Mouse (Mus musculus): ENCODE measurements around the gene Gja3. TPM values are rescaled to one million over a fixed set of nuclear protein-coding genes. Genes with fewer than 3 reads are reported as not detected.

Gja3 gene
- 0.19 and 0.81 TPM in 2 replicates for polyA plus RNA-seq (2016; fragmentation: Nextera tagmentation; extraction: Ambion mirVana)

GRCm38 (mm10) chr14:57057563-57058321 lies at the start of gene Gja3:
Gja3 (minus strand) TSS chr14:57058100.
- ATAC-seq (ENCODE audit: low FRiP score), result peak; percentile 58; the same call in 1 of the 2 replicates
- no peaks in the 10 kb centered on the region for H3K36me3 ChIP-seq
- under 1% methylated on average over 72 of the region's 79 CpGs for WGBS
- H3K4me2 ChIP-seq (replicated peaks), result peak within 1 kb of the TSS; percentile 99
- H3K27me3 ChIP-seq, result peaks cover 48% of the 10 kb centered on the region
- H3K4me3 ChIP-seq, result peak within 1 kb of the TSS; percentile 54
- peak within 1 kb of the TSS; percentile 45; the same call in 1 of the 2 replicates for H3K9ac ChIP-seq
- H3K27ac ChIP-seq, result no peak within 1 kb of the TSS
- peaks cover 12% of the 10 kb centered on the region for H3K4me1 ChIP-seq
- no peaks in the 10 kb centered on the region for H3K9me3 ChIP-seq (replicated peaks)

DNA sequence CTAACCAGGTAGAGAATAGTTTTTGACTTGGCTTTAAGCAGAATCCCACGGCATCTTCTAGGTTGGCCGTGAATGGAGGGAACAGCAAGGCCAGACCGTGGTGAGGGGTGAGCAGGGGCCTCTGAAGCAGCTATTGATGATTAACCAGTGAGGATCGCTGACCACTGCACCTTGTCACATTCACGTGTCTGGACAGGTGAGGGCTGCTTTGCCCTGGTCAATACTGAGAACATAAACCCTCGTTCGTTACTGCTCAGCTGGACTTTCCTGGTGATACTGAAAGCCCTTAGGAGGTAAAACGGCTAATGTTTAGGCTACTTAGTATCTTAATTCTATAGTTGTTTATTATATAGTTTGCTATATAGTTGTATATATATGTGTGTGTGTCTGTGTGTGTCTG lies 49.2 kb upstream of the Gja3 start:
- no peak overlapping the region for H3K27ac ChIP-seq

DNA sequence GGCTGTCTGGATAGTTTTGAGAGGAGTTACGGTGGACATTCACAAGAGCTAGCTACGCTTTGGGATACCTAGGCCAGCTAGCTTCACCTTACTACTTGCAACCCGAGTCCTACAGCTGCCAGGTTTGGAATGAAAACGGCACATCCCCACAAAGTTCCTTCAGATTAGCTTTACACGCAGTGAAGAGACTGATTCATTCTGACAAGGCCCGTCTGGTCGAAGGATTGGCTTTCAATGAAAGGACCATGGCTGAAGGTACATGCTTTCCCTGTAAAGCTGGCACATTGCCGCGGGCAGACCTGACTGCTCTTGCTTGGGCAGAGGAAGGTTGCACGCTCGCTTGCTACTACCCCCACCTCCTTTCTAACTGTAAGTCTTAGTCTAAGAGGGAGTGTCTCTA lies 47.8 kb upstream of the Gja3 start:
- no peak overlapping the region for H3K9ac ChIP-seq
- H3K9me3 ChIP-seq (replicated peaks), result no peaks in the 10 kb centered on the region
- peaks cover 17% of the 10 kb centered on the region for H3K4me1 ChIP-seq
- whole genome bisulfite sequencing, result 42% methylated on average over 11 of the region's 11 CpGs
- H3K4me3 ChIP-seq, result no peak overlapping the region
- H3K27me3 ChIP-seq, result peaks cover 64% of the 10 kb centered on the region
- H3K27ac ChIP-seq, result no peak overlapping the region
- no peak overlapping the region for H3K4me2 ChIP-seq (replicated peaks)
- no peak for ATAC-seq (ENCODE audit: low FRiP score)
- H3K36me3 ChIP-seq, result no peaks in the 10 kb centered on the region

More for the DNA sequence above, 49.2 kb upstream of the Gja3 start:
- Histone ChIP-seq H3K4me2 (replicated peaks) (no peak overlapping the region), H3K4me3 (no peak overlapping the region), H3K27me3 (peaks cover 59% of the 10 kb centered on the region), H3K9ac (no peak overlapping the region), H3K36me3 (no peaks in the 10 kb centered on the region), H3K9me3 (replicated peaks) (no peaks in the 10 kb centered on the region), H3K4me1 (peaks cover 17% of the 10 kb centered on the region)
- WGBS, result 76% methylated on average over 8 of the region's 8 CpGs
- no peak for ATAC-seq (ENCODE audit: low FRiP score)

- H3K36me3 ChIP-seq, result no peaks in the 10 kb centered on the region
- H3K9me3 ChIP-seq (replicated peaks), result no peaks in the 10 kb centered on the region
- peaks cover 17% of the 10 kb centered on the region for H3K4me1 ChIP-seq
- no peak for ATAC-seq (ENCODE audit: low FRiP score)
- H3K9ac ChIP-seq, result no peak overlapping the region
- peaks cover 64% of the 10 kb centered on the region for H3K27me3 ChIP-seq
- peak overlapping the region; percentile 60 for H3K4me3 ChIP-seq
- H3K27ac ChIP-seq, result no peak overlapping the region
- 11% methylated on average over 14 of the region's 14 CpGs for WGBS
- H3K4me2 ChIP-seq (replicated peaks), result peak overlapping the region; percentile 100
These were observed 47.2 kb upstream of the Gja3 start for GRCm38 (mm10) chr14:57105111-57105510.

DNA sequence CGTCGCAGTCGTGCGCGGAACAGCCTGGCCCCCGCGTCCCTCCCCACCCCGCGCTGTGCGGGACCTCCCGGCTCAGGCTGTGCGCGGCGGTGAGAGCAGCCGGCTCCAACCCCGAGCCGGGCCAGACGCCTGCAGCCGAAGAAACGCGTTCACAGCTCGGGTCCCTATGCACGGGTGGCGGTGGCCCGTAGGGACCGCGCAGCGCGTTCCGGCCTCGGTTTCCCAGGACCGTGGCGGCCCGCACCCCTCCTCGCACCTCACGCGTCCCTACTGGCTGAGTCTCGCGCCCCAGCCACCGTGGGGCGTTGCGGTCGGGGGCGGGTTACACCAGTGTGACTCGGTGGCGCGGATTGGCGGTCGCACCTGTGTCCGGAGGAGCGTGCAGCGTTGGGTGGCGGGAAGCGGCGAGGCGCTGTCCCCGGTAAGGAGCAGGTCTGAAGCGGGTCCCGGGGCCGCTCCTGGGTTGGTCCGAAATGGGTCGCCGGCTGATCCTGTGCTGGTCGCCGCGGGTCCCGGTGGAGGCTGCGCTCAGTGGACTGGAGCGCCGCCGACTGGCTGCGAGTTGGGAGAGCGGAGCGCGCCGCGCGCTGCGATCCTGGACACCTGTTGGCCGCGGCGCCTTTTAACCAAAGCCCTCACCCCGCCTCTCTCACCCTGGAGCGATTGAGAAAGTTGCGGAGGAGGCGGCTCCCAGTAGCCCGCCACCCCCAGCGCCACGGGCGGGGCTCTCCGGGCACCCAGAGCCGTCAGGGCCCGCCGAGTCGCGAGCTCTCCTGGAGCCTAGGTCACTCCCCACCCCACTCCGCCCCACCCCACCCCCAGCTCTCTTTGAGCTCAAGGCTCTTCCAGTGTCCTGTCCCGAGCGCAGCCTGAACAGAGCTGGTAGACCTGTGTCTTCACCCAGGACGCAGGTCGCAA lies 46.5 kb upstream of the Gja3 start, which contains the start of gene Gjb2:
Gjb2 (minus strand) TSS at position 597 of the 918 bp plus-strand sequence.
- peaks cover 17% of the 10 kb centered on the region for H3K4me1 ChIP-seq
- ATAC-seq (ENCODE audit: low FRiP score), result peak; percentile 73; the same call in 1 of the 2 replicates
- WGBS, result under 1% methylated on average over 100 of the region's 101 CpGs
- peak within 1 kb of the TSS; percentile 60 for H3K4me3 ChIP-seq
- H3K27ac ChIP-seq, result no peak within 1 kb of the TSS
- H3K9me3 ChIP-seq (replicated peaks), result no peaks in the 10 kb centered on the region
- H3K36me3 ChIP-seq, result no peaks in the 10 kb centered on the region
- peak within 1 kb of the TSS; percentile 100 for H3K4me2 ChIP-seq (replicated peaks)
- peak within 1 kb of the TSS; percentile 64 for H3K9ac ChIP-seq
- peaks cover 64% of the 10 kb centered on the region for H3K27me3 ChIP-seq

GRCm38 (mm10) chr14:57103711-57104105 lies 45.8 kb upstream of the Gja3 start:
- Histone ChIP-seq H3K36me3 (no peaks in the 10 kb centered on the region), H3K4me3 (peak overlapping the region; percentile 60), H3K4me2 (replicated peaks) (peak overlapping the region; percentile 100), H3K27ac (no peak overlapping the region), H3K9me3 (replicated peaks) (no peaks in the 10 kb centered on the region), H3K4me1 (peaks cover 17% of the 10 kb centered on the region), H3K9ac (peak overlapping the region; percentile 64), H3K27me3 (peaks cover 64% of the 10 kb centered on the region)
- 2% methylated on average over 22 of the region's 22 CpGs for WGBS
- no peak for ATAC-seq (ENCODE audit: low FRiP score)

GRCm38 (mm10) chr14:57103121-57103520 lies 45.2 kb upstream of the Gja3 start:
- H3K36me3 ChIP-seq, result no peaks in the 10 kb centered on the region
- peaks cover 64% of the 10 kb centered on the region for H3K27me3 ChIP-seq
- H3K4me3 ChIP-seq, result 0 out of 2 replicates have a peak overlapping the region, but pooled peaks have one; percentile 60
- peaks cover 17% of the 10 kb centered on the region for H3K4me1 ChIP-seq
- 58% methylated on average over 6 of the region's 6 CpGs for WGBS
- no peak overlapping the region for H3K9ac ChIP-seq
- H3K9me3 ChIP-seq (replicated peaks), result no peaks in the 10 kb centered on the region
- ATAC-seq (ENCODE audit: low FRiP score), result no peak
- peak overlapping the region; percentile 100; the same call in 1 of the 2 replicates for H3K4me2 ChIP-seq (replicated peaks)
- no peak overlapping the region for H3K27ac ChIP-seq

DNA sequence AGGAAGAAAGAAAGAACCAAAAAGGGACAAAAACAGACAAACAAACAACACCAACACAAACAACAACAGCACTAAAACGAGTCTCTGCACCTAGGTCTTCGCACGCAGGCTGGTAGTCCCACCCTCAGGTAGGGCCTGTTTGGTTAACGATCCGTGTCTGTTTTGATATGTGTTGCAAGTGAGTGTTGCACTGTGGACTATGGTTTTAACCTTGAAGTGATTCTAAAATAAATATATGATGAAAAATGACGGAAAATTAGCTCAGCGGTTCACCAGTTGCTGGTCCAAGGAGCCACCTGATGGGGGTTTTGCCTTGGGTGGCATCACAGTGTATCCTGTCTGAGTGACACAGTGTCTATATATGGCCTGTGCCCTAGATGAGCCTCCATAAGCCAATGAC lies 43.7 kb upstream of the Gja3 start:
- H3K27ac ChIP-seq, result no peak overlapping the region
- H3K4me1 ChIP-seq, result peaks cover 17% of the 10 kb centered on the region
- no peaks in the 10 kb centered on the region for H3K36me3 ChIP-seq
- H3K27me3 ChIP-seq, result peaks cover 51% of the 10 kb centered on the region
- no peak overlapping the region for H3K9ac ChIP-seq
- H3K4me2 ChIP-seq (replicated peaks), result no peak overlapping the region
- H3K9me3 ChIP-seq (replicated peaks), result no peaks in the 10 kb centered on the region
- WGBS, result 91% methylated on average over 7 of the region's 7 CpGs
- no peak overlapping the region for H3K4me3 ChIP-seq
- ATAC-seq (ENCODE audit: low FRiP score), result no peak

DNA sequence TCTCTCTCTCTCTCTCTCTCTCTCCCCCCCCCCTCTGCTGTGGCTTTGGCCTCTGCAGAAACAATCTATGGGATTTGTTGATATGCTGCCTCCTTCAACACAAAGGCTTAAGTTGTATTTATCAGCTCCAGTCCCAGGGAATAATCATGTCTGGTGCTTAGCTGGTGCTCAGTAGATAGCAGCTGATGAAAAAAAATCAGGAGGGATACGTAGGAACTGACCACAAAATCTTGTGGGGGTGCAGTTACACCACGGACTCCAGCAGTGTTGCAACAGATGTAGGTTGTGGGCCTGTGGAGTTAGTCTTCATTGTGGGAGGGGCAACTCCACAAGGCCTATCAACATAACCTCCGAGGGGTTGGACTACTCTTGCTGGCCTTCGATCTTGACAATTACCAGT lies 38.0 kb upstream of the Gja3 start:
- Histone ChIP-seq H3K36me3 (no peaks in the 10 kb centered on the region), H3K27ac (no peak overlapping the region), H3K9me3 (replicated peaks) (no peaks in the 10 kb centered on the region), H3K9ac (no peak overlapping the region), H3K27me3 (no peaks in the 10 kb centered on the region; the same call in 1 of the 2 replicates), H3K4me3 (no peak overlapping the region), H3K4me2 (replicated peaks) (no peak overlapping the region), H3K4me1 (no peaks in the 10 kb centered on the region)
- 81% methylated on average over 4 of the region's 4 CpGs for WGBS
- no peak for ATAC-seq (ENCODE audit: low FRiP score)

- no peak for ATAC-seq (ENCODE audit: low FRiP score)
- no peaks in the 10 kb centered on the region; the same call in 1 of the 2 replicates for H3K27me3 ChIP-seq
- no peak overlapping the region for H3K4me3 ChIP-seq
- H3K4me1 ChIP-seq, result no peaks in the 10 kb centered on the region
- H3K9me3 ChIP-seq (replicated peaks), result no peaks in the 10 kb centered on the region
- no peak overlapping the region for H3K27ac ChIP-seq
- H3K4me2 ChIP-seq (replicated peaks), result no peak overlapping the region
- H3K36me3 ChIP-seq, result no peaks in the 10 kb centered on the region
- no peak overlapping the region for H3K9ac ChIP-seq
- WGBS, result 9% methylated on average over 8 of the region's 8 CpGs
These were observed 35.1 kb upstream of the Gja3 start for GRCm38 (mm10) chr14:57093029-57093428.

DNA sequence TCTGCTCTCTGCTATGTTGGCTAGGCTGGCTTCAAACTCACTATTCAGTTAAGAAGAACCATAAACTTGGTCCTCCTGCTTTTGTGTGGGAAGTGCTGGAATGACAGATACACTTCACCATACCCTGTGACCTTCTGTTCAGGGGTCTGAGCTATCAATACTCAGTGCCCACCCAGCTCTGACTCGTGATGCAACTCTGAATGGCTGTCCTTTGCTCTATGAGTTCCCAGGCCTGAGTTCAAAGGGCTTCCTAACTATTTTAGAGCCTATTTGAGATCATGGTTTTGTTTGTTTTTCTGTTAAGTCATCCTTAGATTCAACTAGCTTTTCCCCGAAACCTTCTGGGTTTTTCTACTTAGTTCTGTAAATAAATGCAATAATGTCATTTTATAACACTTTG lies 32.1 kb upstream of the Gja3 start:
- H3K9me3 ChIP-seq (replicated peaks), result no peaks in the 10 kb centered on the region
- no peaks in the 10 kb centered on the region for H3K27me3 ChIP-seq
- H3K9ac ChIP-seq, result no peak overlapping the region

GRCm38 (mm10) chr14:57089107-57089506 lies 31.2 kb upstream of the Gja3 start:
- ATAC-seq (ENCODE audit: low FRiP score), result no peak
- no peaks in the 10 kb centered on the region for H3K27me3 ChIP-seq
- H3K9ac ChIP-seq, result no peak overlapping the region
- H3K4me3 ChIP-seq, result no peak overlapping the region
- no peak overlapping the region for H3K27ac ChIP-seq
- no peak overlapping the region for H3K4me2 ChIP-seq (replicated peaks)
- no peaks in the 10 kb centered on the region for H3K36me3 ChIP-seq
- H3K9me3 ChIP-seq (replicated peaks), result no peaks in the 10 kb centered on the region
- 85% methylated on average over 7 of the region's 7 CpGs for WGBS
- H3K4me1 ChIP-seq, result no peaks in the 10 kb centered on the region

More for the DNA sequence above, 32.1 kb upstream of the Gja3 start:
- no peak overlapping the region for H3K27ac ChIP-seq
- H3K36me3 ChIP-seq, result no peaks in the 10 kb centered on the region
- ATAC-seq (ENCODE audit: low FRiP score), result no peak
- 61% methylated on average over 2 of the region's 2 CpGs for WGBS
- H3K4me3 ChIP-seq, result no peak overlapping the region
- H3K4me2 ChIP-seq (replicated peaks), result no peak overlapping the region
- no peaks in the 10 kb centered on the region for H3K4me1 ChIP-seq
